Mouse (Mus musculus): ENCODE data around the gene Ctnna2. TPM values are rescaled to one million over a fixed set of nuclear protein-coding genes. Genes with fewer than 3 reads are reported as not detected.
A peak's percentile ranks its signal among the peaks of the same experiment; 100 is the strongest.

Gene Ctnna2
- 11.4 and 12.0 TPM in 2 replicates for polyA plus RNA-seq (2016; fragmentation: Nextera tagmentation; extraction: Ambion mirVana)

- Histone ChIP-seq H3K36me3 (replicated peaks) (no peaks in the 10 kb centered on the region), H3K27ac (replicated peaks) (peak within 1 kb of the TSS; percentile 87), H3K4me3 (peak within 1 kb of the TSS; percentile 72), H3K4me1 (peaks cover 22% of the 10 kb centered on the region), H3K27me3 (replicated peaks; ENCODE audit: low read depth, poor library complexity, severe bottlenecking) (no peaks in the 10 kb centered on the region), H3K9me3 (no peaks in the 10 kb centered on the region)
- WGBS: under 1% methylated on average over 58 of the region's 58 CpGs
- DNase-seq (ENCODE audit: low spot score): peak; percentile 95
Observed at GRCm38 (mm10) chr6:77979241-77979961, at the start of gene Ctnna2. Ctnna2 (minus strand) TSS chr6:77979699.

- Histone ChIP-seq H3K27ac (replicated peaks) (no peak overlapping the region), H3K9me3 (no peaks in the 10 kb centered on the region), H3K4me1 (peaks cover 22% of the 10 kb centered on the region), H3K27me3 (replicated peaks; ENCODE audit: low read depth, poor library complexity, severe bottlenecking) (no peaks in the 10 kb centered on the region), H3K36me3 (replicated peaks) (no peaks in the 10 kb centered on the region), H3K4me3 (peak overlapping the region; percentile 72)
- DNase-seq (ENCODE audit: low spot score): peak; percentile 33
- WGBS: 11% methylated on average over 15 of the region's 15 CpGs
Observed at GRCm38 (mm10) chr6:77980137-77981052, 896 bp upstream of the Ctnna2 start.

GRCm38 (mm10) chr6:77978476-77979240, 841 bp downstream of the Ctnna2 start:
- no peaks in the 10 kb centered on the region for H3K27me3 ChIP-seq (replicated peaks; ENCODE audit: low read depth, poor library complexity, severe bottlenecking)
- no peak for DNase-seq (ENCODE audit: low spot score)
- H3K36me3 ChIP-seq (replicated peaks): no peaks in the 10 kb centered on the region
- peaks cover 22% of the 10 kb centered on the region for H3K4me1 ChIP-seq
- peak overlapping the region; percentile 72 for H3K4me3 ChIP-seq
- 17% methylated on average over 10 of the region's 10 CpGs for WGBS
- peak overlapping the region; percentile 87 for H3K27ac ChIP-seq (replicated peaks)
- no peaks in the 10 kb centered on the region for H3K9me3 ChIP-seq

GRCm38 (mm10) chr6:77970545-77971242, 8.8 kb downstream of the Ctnna2 start:
- 64% methylated on average over 10 of the region's 10 CpGs for WGBS
- DNase-seq (ENCODE audit: low spot score): no peak
- no peaks in the 10 kb centered on the region for H3K27me3 ChIP-seq (replicated peaks; ENCODE audit: low read depth, poor library complexity, severe bottlenecking)
- H3K36me3 ChIP-seq (replicated peaks): no peaks in the 10 kb centered on the region
- H3K27ac ChIP-seq (replicated peaks): no peak overlapping the region
- peaks cover 10% of the 10 kb centered on the region for H3K4me1 ChIP-seq
- H3K9me3 ChIP-seq: no peaks in the 10 kb centered on the region
- no peak overlapping the region for H3K4me3 ChIP-seq

GRCm38 (mm10) chr6:77969774-77970173, 9.7 kb downstream of the Ctnna2 start:
- H3K27ac ChIP-seq (replicated peaks): no peak overlapping the region
- no peak for DNase-seq (ENCODE audit: low spot score)

GRCm38 (mm10) chr6:77962011-77962410, 17.5 kb downstream of the Ctnna2 start:
- WGBS: 77% methylated on average over 1 of the region's 1 CpGs
- no peak overlapping the region for H3K27ac ChIP-seq (replicated peaks)
- DNase-seq (ENCODE audit: low spot score): peak; percentile 22

More at GRCm38 (mm10) chr6:77969774-77970173, 9.7 kb downstream of the Ctnna2 start:
- Histone ChIP-seq H3K36me3 (replicated peaks) (no peaks in the 10 kb centered on the region), H3K4me1 (peaks cover 10% of the 10 kb centered on the region), H3K9me3 (no peaks in the 10 kb centered on the region), H3K27me3 (replicated peaks; ENCODE audit: low read depth, poor library complexity, severe bottlenecking) (no peaks in the 10 kb centered on the region), H3K4me3 (no peak overlapping the region)
- 32% methylated on average over 4 of the region's 4 CpGs for WGBS

DNA sequence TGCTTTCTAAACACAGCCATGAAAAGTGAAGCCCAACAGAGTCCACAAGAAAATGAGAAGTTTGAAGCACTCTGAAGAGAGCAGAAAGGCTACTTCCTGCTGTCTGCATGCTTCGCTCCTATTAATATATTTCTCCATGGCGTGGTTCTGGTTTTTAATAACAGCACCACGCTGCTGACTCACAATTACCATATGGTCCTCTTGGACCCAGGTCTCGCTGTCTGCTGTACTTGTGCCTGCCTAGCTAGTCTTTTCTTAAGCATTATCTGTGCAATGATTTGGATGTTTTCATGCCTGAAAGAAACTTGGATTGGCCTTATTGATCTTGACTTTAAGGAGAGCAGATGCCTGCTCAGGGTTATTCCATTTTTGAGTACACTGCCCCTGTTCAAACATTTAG, 28.2 kb downstream of the Ctnna2 start:
- no peaks in the 10 kb centered on the region for H3K4me1 ChIP-seq
- no peak overlapping the region for H3K4me3 ChIP-seq
- H3K27ac ChIP-seq (replicated peaks): no peak overlapping the region
- H3K36me3 ChIP-seq (replicated peaks): no peaks in the 10 kb centered on the region
- H3K9me3 ChIP-seq: no peaks in the 10 kb centered on the region
- no peaks in the 10 kb centered on the region for H3K27me3 ChIP-seq (replicated peaks; ENCODE audit: low read depth, poor library complexity, severe bottlenecking)
- no peak for DNase-seq (ENCODE audit: low spot score)
- 91% methylated on average over 4 of the region's 4 CpGs for WGBS

More at GRCm38 (mm10) chr6:77962011-77962410, 17.5 kb downstream of the Ctnna2 start:
- Histone ChIP-seq H3K4me3 (no peak overlapping the region), H3K9me3 (no peaks in the 10 kb centered on the region), H3K27me3 (replicated peaks; ENCODE audit: low read depth, poor library complexity, severe bottlenecking) (no peaks in the 10 kb centered on the region), H3K36me3 (replicated peaks) (no peaks in the 10 kb centered on the region), H3K4me1 (peaks cover 5% of the 10 kb centered on the region; the same call in 1 of the 2 replicates)

- H3K4me1 ChIP-seq: no peaks in the 10 kb centered on the region
- DNase-seq (ENCODE audit: low spot score): no peak
- no peaks in the 10 kb centered on the region for H3K36me3 ChIP-seq (replicated peaks)
- H3K9me3 ChIP-seq: no peaks in the 10 kb centered on the region
- no peak overlapping the region for H3K4me3 ChIP-seq
- WGBS: 90% methylated on average over 2 of the region's 2 CpGs
- H3K27me3 ChIP-seq (replicated peaks; ENCODE audit: low read depth, poor library complexity, severe bottlenecking): no peaks in the 10 kb centered on the region
- H3K27ac ChIP-seq (replicated peaks): no peak overlapping the region
Observed at GRCm38 (mm10) chr6:77950690-77951089, 28.8 kb downstream of the Ctnna2 start.

GRCm38 (mm10) chr6:77929375-77929774, 50.1 kb downstream of the Ctnna2 start:
- no peaks in the 10 kb centered on the region for H3K9me3 ChIP-seq
- H3K27ac ChIP-seq (replicated peaks): no peak overlapping the region
- DNase-seq (ENCODE audit: low spot score): no peak
- no peaks in the 10 kb centered on the region for H3K36me3 ChIP-seq (replicated peaks)
- H3K4me1 ChIP-seq: no peaks in the 10 kb centered on the region
- no peak overlapping the region for H3K4me3 ChIP-seq
- 86% methylated on average over 3 of the region's 3 CpGs for WGBS
- H3K27me3 ChIP-seq (replicated peaks; ENCODE audit: low read depth, poor library complexity, severe bottlenecking): no peaks in the 10 kb centered on the region

DNA sequence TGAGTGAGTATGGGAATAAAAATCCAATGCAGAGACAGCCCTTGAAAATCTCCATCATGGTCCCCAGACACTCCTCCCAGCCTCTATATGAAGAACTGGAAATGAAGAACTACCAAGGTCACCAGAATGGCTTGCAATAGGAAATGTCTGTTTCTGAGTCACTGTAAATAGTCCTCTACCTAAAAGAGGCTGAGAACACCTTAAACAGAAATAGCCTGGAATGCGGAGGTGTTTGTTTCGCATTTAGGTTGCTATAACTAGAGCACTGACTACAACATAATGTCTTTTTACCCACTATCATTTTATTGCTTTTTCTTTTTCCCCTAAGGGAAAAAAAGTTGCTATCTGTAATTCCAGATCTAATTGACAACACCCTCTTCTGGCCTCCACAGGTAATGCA, 106.3 kb downstream of the Ctnna2 start:
- H3K36me3 ChIP-seq (replicated peaks): no peaks in the 10 kb centered on the region
- no peak overlapping the region for H3K27ac ChIP-seq (replicated peaks)
- DNase-seq (ENCODE audit: low spot score): no peak
- no peak overlapping the region for H3K4me3 ChIP-seq
- 0 out of 2 replicates have a peak, but pooled peaks cover 4% of the 10 kb centered on the region for H3K4me1 ChIP-seq
- H3K9me3 ChIP-seq: no peaks in the 10 kb centered on the region
- no peaks in the 10 kb centered on the region for H3K27me3 ChIP-seq (replicated peaks; ENCODE audit: low read depth, poor library complexity, severe bottlenecking)
- WGBS: 96% methylated on average over 2 of the region's 2 CpGs

DNA sequence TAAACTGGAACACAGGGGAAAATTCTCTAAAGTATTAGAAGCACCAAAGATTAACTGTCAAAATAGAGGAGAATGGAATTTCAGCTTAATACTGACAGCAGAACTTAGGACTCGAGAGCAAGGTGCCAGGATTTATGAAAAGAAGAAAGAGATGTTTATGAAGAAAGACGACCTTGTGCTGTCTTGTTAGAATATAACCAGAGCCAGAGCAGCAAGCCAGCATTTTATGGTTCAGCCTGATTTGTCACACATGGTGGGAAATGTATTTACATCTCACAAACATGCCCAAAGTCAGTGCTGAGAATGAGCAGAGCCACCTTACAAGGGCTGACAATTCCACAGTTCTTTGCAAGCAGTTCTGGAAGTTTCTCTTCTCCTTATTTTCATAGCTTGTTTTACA, 110.2 kb downstream of the Ctnna2 start:
- DNase-seq (ENCODE audit: low spot score): no peak
- Histone ChIP-seq H3K9me3 (no peaks in the 10 kb centered on the region), H3K4me1 (0 out of 2 replicates have a peak, but pooled peaks cover 5% of the 10 kb centered on the region), H3K36me3 (replicated peaks) (no peaks in the 10 kb centered on the region), H3K4me3 (no peak overlapping the region), H3K27ac (replicated peaks) (no peak overlapping the region), H3K27me3 (replicated peaks; ENCODE audit: low read depth, poor library complexity, severe bottlenecking) (no peaks in the 10 kb centered on the region)
- 53% methylated on average over 2 of the region's 2 CpGs for WGBS

Measured in embryonic facial prominence, embryonic 10.5 days (tissue).